Mouse (Mus musculus) megakaryocyte-erythroid progenitor cell, adult 5-6 weeks (primary cell): ENCODE data around the gene Mt2. TPM values are rescaled to one million over a fixed set of nuclear protein-coding genes. Genes with fewer than 3 reads are reported as not detected.
A peak's percentile ranks its signal among the peaks of the same experiment; 100 is the strongest.

Source experiments
- ATAC-seq: replicated peaks from 2 replicates; pipeline ENCODE4 v1.8.0; 2016; ENCODE audit warnings: mild to moderate bottlenecking, inconsistent platforms; ENCODE audit not compliant: severe bottlenecking, poor library complexity, low FRiP score, low TSS enrichment
- total RNA-seq, 2 experiments: library from RNA; stranded (forward) in 1 of 2; stranded (reverse) in 1 of 2; fragments of 200-1000, 215-1000 nt in 1 of 2; fragments of >200 nt in 1 of 2; fragmentation: Nextera tagmentation in 1 of 2; gene quantifications; 2 replicates each; pipeline ENCODE4 v1.2.3; 2014 to 2017

The Mt2 gene
- total RNA-seq, 2 experiments from 2014 or later = 352 to 400 TPM

GRCm38 (mm10) chr8:94191101-94191691 lies 18.7 kb downstream of the Mt2 start:
- ATAC-seq = peak; percentile 73

GRCm38 (mm10) chr8:94192926-94193325 lies 20.5 kb downstream of the Mt2 start:
- no peak for ATAC-seq

DNA sequence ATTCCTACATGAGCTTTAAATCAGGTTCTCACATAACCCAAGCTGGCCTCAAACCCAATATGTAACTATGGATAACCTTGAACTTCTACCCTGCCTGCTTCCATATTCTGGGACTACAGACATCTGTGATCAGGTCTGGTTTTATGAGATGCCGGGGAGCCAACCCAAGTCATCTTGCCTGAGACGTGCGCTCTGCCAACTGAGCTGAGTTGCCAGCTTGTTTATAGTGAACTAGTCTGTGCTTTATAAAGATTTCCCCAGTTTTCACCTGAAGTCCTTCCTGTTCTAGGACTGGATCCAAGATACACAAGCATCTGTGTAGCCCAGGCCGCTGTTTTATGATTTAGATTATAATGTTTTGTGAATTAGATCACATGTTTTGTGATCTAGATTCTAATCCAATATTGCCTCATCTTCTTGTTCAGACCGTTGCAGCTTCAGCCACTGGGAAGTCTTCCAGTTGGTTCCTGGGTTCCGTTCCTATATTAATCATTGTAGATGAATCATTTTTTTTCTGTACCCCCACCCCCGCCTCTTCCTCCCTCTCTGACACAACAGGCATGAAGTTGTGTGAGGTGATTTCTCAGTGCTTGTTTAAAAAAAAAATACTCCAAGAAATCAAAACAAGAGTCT lies 22.2 kb downstream of the Mt2 start:
- no peak for ATAC-seq

GRCm38 (mm10) chr8:94199202-94199869 lies 26.9 kb downstream of the Mt2 start:
- peak; percentile 68 for ATAC-seq

DNA sequence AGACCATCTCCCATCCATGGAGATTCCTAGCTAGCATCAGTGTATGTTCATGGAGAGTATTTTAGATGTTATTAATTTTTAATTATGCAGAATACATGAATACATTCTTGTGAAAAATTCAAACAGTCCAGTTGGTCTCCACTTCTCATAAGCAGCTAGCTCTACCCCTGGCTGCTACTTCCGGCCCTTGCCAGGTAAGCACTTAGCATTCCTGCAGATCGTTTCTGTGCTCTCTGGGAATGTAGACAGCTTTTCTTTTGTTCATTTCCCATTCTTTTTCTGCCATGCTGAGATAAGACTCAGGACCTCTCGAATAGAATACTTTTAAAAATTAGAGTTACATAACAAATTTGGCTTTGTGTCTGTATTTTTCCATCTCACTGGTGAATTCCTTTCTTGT lies 31.6 kb downstream of the Mt2 start:
- no peak for ATAC-seq

GRCm38 (mm10) chr8:94205736-94206135 lies 33.3 kb downstream of the Mt2 start:
- peak; percentile 87 for ATAC-seq

- ATAC-seq = no peak
Observed at GRCm38 (mm10) chr8:94206256-94206655, 33.8 kb downstream of the Mt2 start.

GRCm38 (mm10) chr8:94207491-94207890 lies 35.0 kb downstream of the Mt2 start:
- ATAC-seq = no peak

- ATAC-seq = no peak
Observed at GRCm38 (mm10) chr8:94209639-94210038, 37.2 kb downstream of the Mt2 start.

- no peak for ATAC-seq
Observed at GRCm38 (mm10) chr8:94210225-94210624, 37.8 kb downstream of the Mt2 start.

GRCm38 (mm10) chr8:94213819-94214218 lies 41.4 kb downstream of the Mt2 start:
- no peak for ATAC-seq

DNA sequence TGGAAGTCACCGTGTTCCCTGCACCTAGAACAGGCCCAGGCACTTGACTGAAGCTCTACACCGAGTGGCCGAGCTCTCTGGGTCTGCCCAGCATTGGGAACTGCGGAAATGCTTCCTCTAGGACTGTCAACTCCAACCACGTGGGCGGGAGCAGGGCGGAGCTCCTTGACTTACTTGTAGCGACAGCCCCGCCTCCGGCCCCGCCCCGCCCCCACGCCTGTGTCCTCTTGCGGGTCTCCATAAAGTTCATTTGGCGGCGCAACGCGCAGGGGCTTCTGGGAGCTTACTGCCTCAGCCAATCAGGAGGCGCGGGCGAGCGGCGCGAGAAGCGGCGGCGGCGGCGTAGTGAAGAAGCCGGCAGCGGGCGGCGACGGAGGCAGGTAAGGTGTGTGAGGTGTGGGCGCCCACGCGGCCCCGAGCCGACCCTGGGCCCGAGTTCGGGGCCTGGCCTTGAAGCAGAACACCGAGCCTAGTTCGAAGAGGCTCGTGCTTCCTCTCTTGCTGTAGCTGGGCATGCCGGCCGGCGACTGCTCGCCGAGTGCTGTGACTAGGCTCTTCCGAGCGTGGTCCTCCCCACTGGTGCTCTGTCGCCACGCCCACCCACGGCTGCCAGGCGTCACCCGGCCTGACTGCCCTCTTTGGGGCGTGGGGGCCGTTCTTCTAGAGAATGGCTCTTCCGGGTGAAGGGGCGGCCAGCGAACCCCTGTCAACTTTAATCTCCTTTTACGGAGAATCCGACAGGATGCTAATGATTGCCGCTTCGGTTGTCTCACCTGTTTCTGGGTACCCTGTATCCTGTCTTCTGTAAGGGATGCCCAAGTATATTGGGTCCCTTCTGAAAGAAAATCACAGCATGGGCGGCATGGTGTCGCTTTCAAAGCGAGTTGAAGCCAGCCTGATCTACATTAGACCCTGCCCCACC lies 42.0 kb downstream of the Mt2 start, which contains the start of gene Nup93:
Nup93 (plus strand) TSS at position 313 of the 922 bp plus-strand sequence.
- ATAC-seq = peak; percentile 92

Other genes with a start within 250 kb of the Mt2 start
- 62.9 and 64.6 TPM in 2 replicates for gene Amfr, start 159.8 kb upstream of the Mt2 start, total RNA-seq (2014; fragmentation: Nextera tagmentation)
- gene Amfr, start 159.8 kb upstream of the Mt2 start, total RNA-seq (2017) = 89.4 and 214 TPM in 2 replicates
- 122 and 145 TPM in 2 replicates for gene Nudt21, start 135.6 kb upstream of the Mt2 start, total RNA-seq (2014; fragmentation: Nextera tagmentation)
- 68.2 and 81.4 TPM in 2 replicates for gene Nudt21, start 135.6 kb upstream of the Mt2 start, total RNA-seq (2017)
- gene Ogfod1, start 135.5 kb upstream of the Mt2 start, total RNA-seq (2014; fragmentation: Nextera tagmentation) = 17.2 and 19.0 TPM in 2 replicates
- gene Ogfod1, start 135.5 kb upstream of the Mt2 start, total RNA-seq (2017) = 8.4 and 11.3 TPM in 2 replicates
- 5.3 and 11.9 TPM in 2 replicates for gene Bbs2, start 73.7 kb upstream of the Mt2 start, total RNA-seq (2014; fragmentation: Nextera tagmentation)
- 2.0 and 15.9 TPM in 2 replicates for gene Bbs2, start 73.7 kb upstream of the Mt2 start, total RNA-seq (2017)
- gene Mt4, start 35.5 kb upstream of the Mt2 start, total RNA-seq (2014; fragmentation: Nextera tagmentation) = not detected in 2 replicates
- not detected in 2 replicates for gene Mt4, start 35.5 kb upstream of the Mt2 start, total RNA-seq (2017)
- not detected in 2 replicates for gene Mt3, start 20.1 kb upstream of the Mt2 start, total RNA-seq (2014; fragmentation: Nextera tagmentation)
- not detected in 2 replicates for gene Mt3, start 20.1 kb upstream of the Mt2 start, total RNA-seq (2017)
- gene Mt1, start 6.4 kb downstream of the Mt2 start, total RNA-seq (2014; fragmentation: Nextera tagmentation) = 524 and 583 TPM in 2 replicates
- 648 and 717 TPM in 2 replicates for gene Mt1, start 6.4 kb downstream of the Mt2 start, total RNA-seq (2017)
- gene Nup93, start 41.9 kb downstream of the Mt2 start, total RNA-seq (2014; fragmentation: Nextera tagmentation) = 66.6 and 86.4 TPM in 2 replicates
- 55.1 and 69.6 TPM in 2 replicates for gene Nup93, start 41.9 kb downstream of the Mt2 start, total RNA-seq (2017)
- 0.12 and 1.8 TPM in 2 replicates for gene Slc12a3, start 156.5 kb downstream of the Mt2 start, total RNA-seq (2014; fragmentation: Nextera tagmentation)
- not detected in 2 replicates for gene Slc12a3, start 156.5 kb downstream of the Mt2 start, total RNA-seq (2017)
- gene Herpud1, start 213.8 kb downstream of the Mt2 start, total RNA-seq (2014; fragmentation: Nextera tagmentation) = 31.8 and 41.0 TPM in 2 replicates
- 43.7 and 50.8 TPM in 2 replicates for gene Herpud1, start 213.8 kb downstream of the Mt2 start, total RNA-seq (2017)